Mouse (Mus musculus) bone marrow macrophage, adult 2 months (primary cell): ENCODE measurements at regions not wholly inside any gene's neighbourhood (a gene's known extent, or its start where the extent isn't known, plus 50 kb on each side); places are given as distances from the start of the nearest gene placed in this dataset.

Experiments used
- CTCF ChIP-seq: IDR thresholded peaks from 2 replicates; pipeline ENCODE4 v1.5.1; 2012; ENCODE audit warnings: low read depth, mild to moderate bottlenecking, low read length, moderate library complexity
- POLR2A ChIP-seq: IDR thresholded peaks from 2 replicates; pipeline ENCODE4 v1.6.1; 2012; ENCODE audit warnings: mild to moderate bottlenecking, low read depth, low read length, borderline replicate concordance

DNA sequence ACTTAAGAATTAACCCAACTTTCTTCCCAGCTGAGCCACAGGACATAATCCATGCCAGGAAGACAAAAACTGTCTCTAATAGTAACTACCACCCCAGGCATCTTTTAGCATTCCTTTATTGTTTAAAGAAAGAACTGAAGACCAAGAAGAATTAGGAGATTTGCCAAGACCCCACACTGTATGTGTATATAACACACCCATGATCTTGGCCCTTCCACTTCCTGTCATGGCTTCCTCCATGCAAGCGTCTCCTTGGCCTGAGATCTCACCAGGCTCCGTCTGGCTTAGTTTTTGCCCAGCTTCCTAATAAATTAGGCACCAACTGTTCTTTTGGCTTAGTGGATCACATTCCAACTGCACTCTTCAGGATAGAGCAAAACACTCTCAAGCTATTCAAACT is 215.9 kb upstream of the Tenm4 start:
- TF ChIP-seq POLR2A (no peak), CTCF (no peak)
